Mouse (Mus musculus): Measurements from ENCODE around the gene Snap47. TPM values are rescaled to one million over a fixed set of nuclear protein-coding genes. Genes with fewer than 3 reads are reported as not detected.

Gene Snap47
- polyA plus RNA-seq (2012; rRNA removed), result 445 and 459 TPM in 2 replicates

- Histone ChIP-seq H3K27me3 (ENCODE audit: control insufficient read depth, insufficient read depth, low read length) (no peaks in the 10 kb centered on the region), H3K4me3 (replicated peaks; ENCODE audit: insufficient read depth, low read depth, low read length) (peak within 1 kb of the TSS; percentile 97), H3K4me1 (ENCODE audit: control insufficient read depth, insufficient read depth, low read length) (no peaks in the 10 kb centered on the region; the same call in none of the 2 replicates), H3K27ac (ENCODE audit: insufficient read depth, low read length) (peak within 1 kb of the TSS; percentile 26; the same call in 1 of the 2 replicates)
- DNase-seq, result no peak
- TF ChIP-seq CTCF (IDR thresholded peaks at IDR 0.05; ENCODE audit: borderline replicate concordance, insufficient read depth, low read depth, low read length), result no peak
- 82% methylated on average over 4 of the region's 4 CpGs for WGBS
These were observed at the start of gene Snap47 for GRCm38 (mm10) chr11:59451086-59451485. TSS of gene Snap47 (minus strand) at chr11:59451186.

DNA sequence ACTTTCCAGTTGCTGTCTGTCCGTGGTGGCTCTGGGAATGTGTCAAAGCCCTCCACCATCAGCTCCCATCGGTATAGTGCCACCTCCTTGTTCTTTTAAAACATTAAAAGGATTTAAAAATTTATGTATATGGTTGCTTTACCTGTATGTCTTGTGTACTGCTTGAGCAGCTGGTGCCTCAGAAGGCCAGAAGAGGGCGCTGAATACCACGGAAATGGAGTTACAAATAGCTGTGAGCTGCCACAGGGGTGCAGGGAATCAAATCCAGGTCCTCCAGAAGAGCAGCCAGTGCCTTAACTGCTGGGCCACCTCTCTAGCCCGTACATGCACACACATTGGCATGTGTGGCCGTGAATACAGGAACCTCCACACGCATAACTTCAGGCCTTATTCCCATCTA is 46.8 kb upstream of the Snap47 start:
- Histone ChIP-seq H3K4me1 (ENCODE audit: control insufficient read depth, insufficient read depth, low read length) (no peaks in the 10 kb centered on the region), H3K27ac (ENCODE audit: insufficient read depth, low read length) (no peak overlapping the region), H3K4me3 (replicated peaks; ENCODE audit: insufficient read depth, low read depth, low read length) (no peak overlapping the region), H3K27me3 (ENCODE audit: control insufficient read depth, insufficient read depth, low read length) (no peaks in the 10 kb centered on the region)
- DNase-seq, result no peak
- 93% methylated on average over 7 of the region's 7 CpGs for WGBS
- no peak for TF ChIP-seq POLR2A (IDR thresholded peaks at IDR 0.05; ENCODE audit: borderline replicate concordance, insufficient read depth, low read length)
- no peak for TF ChIP-seq CTCF (IDR thresholded peaks at IDR 0.05; ENCODE audit: borderline replicate concordance, insufficient read depth, low read depth, low read length)

DNA sequence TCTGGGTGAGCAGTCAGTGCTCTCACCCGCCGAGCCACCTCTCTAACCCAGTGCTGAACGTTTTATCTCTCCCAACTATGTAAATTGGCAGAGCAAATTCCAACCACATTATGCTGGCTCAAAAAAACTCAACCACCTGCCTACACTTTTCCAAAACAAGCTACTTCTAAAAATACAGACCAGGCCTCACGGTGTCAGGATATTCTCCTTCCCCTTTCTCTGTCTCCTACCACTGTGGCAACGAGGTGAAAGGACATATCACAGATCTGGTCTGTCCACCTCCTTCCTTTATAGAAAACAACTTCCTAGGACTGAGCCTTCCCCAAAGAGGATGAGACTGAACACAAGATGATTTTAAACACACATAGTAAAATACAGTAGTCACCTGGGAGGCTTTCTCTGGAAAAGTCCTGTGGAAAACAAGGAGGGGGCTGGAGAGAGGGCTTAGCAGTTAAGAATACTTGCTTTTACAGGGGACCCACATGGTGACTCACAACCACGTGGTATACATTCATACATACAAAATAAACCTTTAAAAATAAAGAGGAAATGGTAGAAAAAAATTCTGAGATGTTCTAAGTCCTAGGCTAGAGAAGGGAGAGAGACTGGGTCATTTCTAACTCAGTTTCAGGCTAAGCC is 45.8 kb upstream of the Snap47 start:
- Histone ChIP-seq H3K27me3 (ENCODE audit: control insufficient read depth, insufficient read depth, low read length) (no peaks in the 10 kb centered on the region), H3K4me3 (replicated peaks; ENCODE audit: insufficient read depth, low read depth, low read length) (no peak overlapping the region), H3K4me1 (ENCODE audit: control insufficient read depth, insufficient read depth, low read length) (no peaks in the 10 kb centered on the region), H3K27ac (ENCODE audit: insufficient read depth, low read length) (no peak overlapping the region)
- DNase-seq, result no peak
- TF ChIP-seq POLR2A (IDR thresholded peaks at IDR 0.05; ENCODE audit: borderline replicate concordance, insufficient read depth, low read length) (no peak), CTCF (IDR thresholded peaks at IDR 0.05; ENCODE audit: borderline replicate concordance, insufficient read depth, low read depth, low read length) (no peak)
- 72% methylated on average over 6 of the region's 6 CpGs for WGBS

DNA sequence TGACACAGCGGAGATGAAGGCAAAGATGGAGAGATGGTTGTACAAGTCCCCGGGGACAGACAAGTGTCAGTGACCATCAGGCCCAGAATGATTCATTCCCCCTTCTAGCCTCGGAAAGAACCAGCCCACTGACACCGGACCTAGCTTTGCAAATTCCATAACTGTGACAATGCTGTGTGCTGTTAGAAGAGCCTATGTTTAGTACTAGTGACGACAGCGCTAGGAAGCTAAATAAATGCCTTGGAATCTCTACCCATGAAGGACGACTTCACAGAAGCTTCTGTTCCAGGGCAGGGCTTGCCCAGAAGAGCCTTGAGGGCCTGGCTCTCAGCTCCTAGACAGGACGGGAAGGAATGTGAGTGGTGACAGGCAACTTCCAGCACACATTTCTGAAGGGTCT is 35.2 kb upstream of the Snap47 start:
- 84% methylated on average over 8 of the region's 8 CpGs for WGBS
- no peak for TF ChIP-seq POLR2A (IDR thresholded peaks at IDR 0.05; ENCODE audit: borderline replicate concordance, insufficient read depth, low read length)
- TF ChIP-seq CTCF (IDR thresholded peaks at IDR 0.05; ENCODE audit: borderline replicate concordance, insufficient read depth, low read depth, low read length), result no peak
- H3K4me1 ChIP-seq (ENCODE audit: control insufficient read depth, insufficient read depth, low read length), result no peaks in the 10 kb centered on the region
- H3K4me3 ChIP-seq (replicated peaks; ENCODE audit: insufficient read depth, low read depth, low read length), result no peak overlapping the region
- H3K27ac ChIP-seq (ENCODE audit: insufficient read depth, low read length), result no peak overlapping the region
- no peaks in the 10 kb centered on the region for H3K27me3 ChIP-seq (ENCODE audit: control insufficient read depth, insufficient read depth, low read length)
- no peak for DNase-seq

DNA sequence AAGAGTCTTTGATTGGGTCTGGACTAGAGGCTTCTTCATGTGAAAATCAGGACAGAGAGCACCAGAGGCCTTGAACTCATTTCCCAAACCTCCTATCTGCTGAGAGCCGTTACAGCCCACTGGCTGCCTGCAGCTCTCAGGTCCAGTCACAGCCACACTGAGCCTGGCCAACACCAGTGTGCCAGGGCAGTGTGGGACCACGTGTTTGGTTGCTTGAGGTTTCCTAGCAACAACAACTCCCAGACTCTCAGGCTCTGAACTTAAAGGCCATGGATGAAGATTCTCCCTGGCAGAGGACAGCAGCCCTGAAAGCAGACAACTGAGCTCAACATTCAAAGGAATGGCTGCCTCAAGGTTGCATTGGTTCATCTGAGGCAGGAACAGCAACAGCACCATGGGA is 34.7 kb upstream of the Snap47 start:
- 13% methylated on average over 2 of the region's 2 CpGs for WGBS
- Histone ChIP-seq H3K4me1 (ENCODE audit: control insufficient read depth, insufficient read depth, low read length) (no peaks in the 10 kb centered on the region), H3K27ac (ENCODE audit: insufficient read depth, low read length) (no peak overlapping the region), H3K4me3 (replicated peaks; ENCODE audit: insufficient read depth, low read depth, low read length) (no peak overlapping the region), H3K27me3 (ENCODE audit: control insufficient read depth, insufficient read depth, low read length) (no peaks in the 10 kb centered on the region)
- no peak for DNase-seq
- TF ChIP-seq POLR2A (IDR thresholded peaks at IDR 0.05; ENCODE audit: borderline replicate concordance, insufficient read depth, low read length) (no peak), CTCF (IDR thresholded peaks at IDR 0.05; ENCODE audit: borderline replicate concordance, insufficient read depth, low read depth, low read length) (no peak)

DNA sequence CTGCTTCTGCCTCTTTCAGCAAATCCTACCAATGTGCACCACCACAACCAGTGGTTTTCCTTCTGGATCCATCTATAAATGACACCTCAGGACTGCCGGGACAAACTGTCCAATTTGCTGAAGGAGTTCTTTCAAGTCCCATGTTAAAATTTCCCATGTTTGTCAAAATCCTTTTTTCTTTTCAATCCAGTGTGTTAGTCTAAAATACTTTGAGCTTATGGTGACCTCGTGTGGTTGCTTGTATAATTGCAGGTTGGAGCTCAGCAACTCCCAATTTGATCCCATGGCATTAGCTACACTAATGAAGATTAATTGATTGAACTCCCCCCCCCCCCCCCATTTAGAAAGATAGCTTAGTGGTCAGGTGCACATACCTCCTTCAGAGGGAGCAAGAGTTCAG is 32.2 kb upstream of the Snap47 start:
- Histone ChIP-seq H3K27ac (ENCODE audit: insufficient read depth, low read length) (no peak overlapping the region), H3K27me3 (ENCODE audit: control insufficient read depth, insufficient read depth, low read length) (no peaks in the 10 kb centered on the region), H3K4me1 (ENCODE audit: control insufficient read depth, insufficient read depth, low read length) (no peaks in the 10 kb centered on the region), H3K4me3 (replicated peaks; ENCODE audit: insufficient read depth, low read depth, low read length) (no peak overlapping the region)
- peak; percentile 46 to 52 for DNase-seq
- TF ChIP-seq POLR2A (IDR thresholded peaks at IDR 0.05; ENCODE audit: borderline replicate concordance, insufficient read depth, low read length), result no peak
- TF ChIP-seq CTCF (IDR thresholded peaks at IDR 0.05; ENCODE audit: borderline replicate concordance, insufficient read depth, low read depth, low read length), result peak; percentile 25; the same call in 1 of the 2 replicates
- 5% methylated on average over 2 of the region's 2 CpGs for WGBS

DNA sequence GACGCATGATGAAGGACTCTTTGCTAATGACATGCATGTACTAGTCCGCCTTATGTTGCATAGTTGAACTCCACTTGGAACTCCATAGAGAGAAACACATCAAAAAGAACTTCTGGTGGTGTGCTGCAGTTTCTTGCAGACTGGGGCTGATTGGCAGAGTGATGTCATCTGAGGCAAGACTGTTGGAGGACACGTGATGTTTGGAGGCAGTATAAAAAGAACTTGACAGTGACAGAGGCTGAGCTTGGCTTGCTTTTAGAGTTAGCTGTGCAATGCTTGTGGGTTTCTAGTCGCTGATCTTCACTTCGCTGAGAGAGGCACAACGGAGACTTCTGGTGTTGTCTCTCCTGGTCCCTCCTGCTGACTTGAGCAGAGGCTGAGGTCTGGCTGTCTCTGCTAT is 26.3 kb upstream of the Snap47 start:
- TF ChIP-seq POLR2A (IDR thresholded peaks at IDR 0.05; ENCODE audit: borderline replicate concordance, insufficient read depth, low read length), result no peak
- TF ChIP-seq CTCF (IDR thresholded peaks at IDR 0.05; ENCODE audit: borderline replicate concordance, insufficient read depth, low read depth, low read length), result no peak
- DNase-seq, result no peak
- WGBS, result 61% methylated on average over 6 of the region's 6 CpGs
- Histone ChIP-seq H3K27ac (ENCODE audit: insufficient read depth, low read length) (no peak overlapping the region), H3K4me3 (replicated peaks; ENCODE audit: insufficient read depth, low read depth, low read length) (no peak overlapping the region), H3K4me1 (ENCODE audit: control insufficient read depth, insufficient read depth, low read length) (no peaks in the 10 kb centered on the region), H3K27me3 (ENCODE audit: control insufficient read depth, insufficient read depth, low read length) (no peaks in the 10 kb centered on the region)

- TF ChIP-seq CTCF (IDR thresholded peaks at IDR 0.05; ENCODE audit: borderline replicate concordance, insufficient read depth, low read depth, low read length) (no peak), POLR2A (IDR thresholded peaks at IDR 0.05; ENCODE audit: borderline replicate concordance, insufficient read depth, low read length) (peak; percentile 61; the same call in 1 of the 2 replicates)
- no peak within 1 kb of the TSS for H3K27ac ChIP-seq (ENCODE audit: insufficient read depth, low read length)
- H3K4me3 ChIP-seq (replicated peaks; ENCODE audit: insufficient read depth, low read depth, low read length), result peak within 1 kb of the TSS; percentile 73
- no peaks in the 10 kb centered on the region for H3K27me3 ChIP-seq (ENCODE audit: control insufficient read depth, insufficient read depth, low read length)
- H3K4me1 ChIP-seq (ENCODE audit: control insufficient read depth, insufficient read depth, low read length), result no peaks in the 10 kb centered on the region
- peak; percentile 88 for DNase-seq
- WGBS, result under 1% methylated on average over 19 of the region's 19 CpGs
These were observed 21.3 kb upstream of the Snap47 start, which contains the start of gene Zfp867 for GRCm38 (mm10) chr11:59472326-59472677. TSS of gene Zfp867 (minus strand) at chr11:59472474.
